Mouse (Mus musculus): ENCODE results near the gene Zbtb37. TPM values are rescaled to one million over a fixed set of nuclear protein-coding genes. Genes with fewer than 3 reads are reported as not detected.

The Zbtb37 gene
- polyA plus RNA-seq (2016; fragmentation: Nextera tagmentation; extraction: Ambion mirVana) = 11.3 and 12.4 TPM in 2 replicates

GRCm38 (mm10) chr1:161034435-161035280 is at the start of gene Zbtb37:
Gene Zbtb37, minus strand, starts transcription at chr1:161034849.
- H3K36me3 ChIP-seq = peaks cover 61% of the 10 kb centered on the region
- no peaks in the 10 kb centered on the region for H3K27me3 ChIP-seq
- peak within 1 kb of the TSS; percentile 90 for H3K4me2 ChIP-seq (replicated peaks)
- H3K4me3 ChIP-seq = peak within 1 kb of the TSS; percentile 88
- WGBS = under 1% methylated on average over 62 of the region's 76 CpGs
- ATAC-seq (ENCODE audit: low FRiP score, low read depth) = peak; percentile 91
- H3K27ac ChIP-seq (replicated peaks) = peak within 1 kb of the TSS; percentile 90
- peaks cover 33% of the 10 kb centered on the region for H3K4me1 ChIP-seq
- H3K9me3 ChIP-seq = no peaks in the 10 kb centered on the region
- H3K9ac ChIP-seq (replicated peaks) = peak within 1 kb of the TSS; percentile 96

GRCm38 (mm10) chr1:161077243-161077642 is 42.6 kb upstream of the Zbtb37 start:
- H3K4me2 ChIP-seq (replicated peaks) = no peak overlapping the region
- H3K9me3 ChIP-seq = no peaks in the 10 kb centered on the region
- H3K27ac ChIP-seq (replicated peaks) = no peak overlapping the region
- 92% methylated on average over 3 of the region's 3 CpGs for WGBS
- no peak overlapping the region for H3K9ac ChIP-seq (replicated peaks)
- no peak for ATAC-seq (ENCODE audit: low FRiP score, low read depth)
- H3K4me3 ChIP-seq = no peak overlapping the region
- no peaks in the 10 kb centered on the region for H3K27me3 ChIP-seq
- H3K4me1 ChIP-seq = peaks cover 19% of the 10 kb centered on the region
- H3K36me3 ChIP-seq = peaks cover 9% of the 10 kb centered on the region; the same call in 1 of the 2 replicates

- 92% methylated on average over 6 of the region's 6 CpGs for WGBS
- no peak for ATAC-seq (ENCODE audit: low FRiP score, low read depth)
- H3K36me3 ChIP-seq = peaks cover 5% of the 10 kb centered on the region; the same call in 1 of the 2 replicates
- H3K4me3 ChIP-seq = no peak overlapping the region
- H3K4me1 ChIP-seq = peaks cover 29% of the 10 kb centered on the region
- H3K9me3 ChIP-seq = no peaks in the 10 kb centered on the region
- H3K27ac ChIP-seq (replicated peaks) = no peak overlapping the region
- no peaks in the 10 kb centered on the region for H3K27me3 ChIP-seq
- H3K4me2 ChIP-seq (replicated peaks) = no peak overlapping the region
- no peak overlapping the region for H3K9ac ChIP-seq (replicated peaks)
These were observed 41.6 kb upstream of the Zbtb37 start for GRCm38 (mm10) chr1:161076238-161076637.

- Histone ChIP-seq H3K4me1 (peaks cover 32% of the 10 kb centered on the region), H3K27me3 (no peaks in the 10 kb centered on the region), H3K9ac (replicated peaks) (peak overlapping the region; percentile 67), H3K4me3 (peak overlapping the region; percentile 79), H3K4me2 (replicated peaks) (peak overlapping the region; percentile 59), H3K9me3 (no peaks in the 10 kb centered on the region), H3K36me3 (no peaks in the 10 kb centered on the region), H3K27ac (replicated peaks) (no peak overlapping the region; the same call in 1 of the 2 replicates)
- no peak for ATAC-seq (ENCODE audit: low FRiP score, low read depth)
- WGBS = under 1% methylated on average over 12 of the region's 12 CpGs
These were observed 36.6 kb upstream of the Zbtb37 start for GRCm38 (mm10) chr1:161071272-161071620.

GRCm38 (mm10) chr1:161070352-161071271 is 36.0 kb upstream of the Zbtb37 start, which contains the start of the genes Dars2 and Cenpl:
Gene Dars2, minus strand, starts transcription at chr1:161070658.
Gene Cenpl, plus strand, starts transcription at chr1:161070713.
- Histone ChIP-seq H3K27me3 (no peaks in the 10 kb centered on the region), H3K4me3 (peak within 1 kb of the TSS; percentile 79), H3K9ac (replicated peaks) (peak within 1 kb of the TSS; percentile 80), H3K9me3 (no peaks in the 10 kb centered on the region), H3K4me1 (peaks cover 32% of the 10 kb centered on the region), H3K4me2 (replicated peaks) (peak within 1 kb of the TSS; percentile 84), H3K27ac (replicated peaks) (peak within 1 kb of the TSS; percentile 69), H3K36me3 (no peaks in the 10 kb centered on the region)
- ATAC-seq (ENCODE audit: low FRiP score, low read depth) = peak; percentile 98
- under 1% methylated on average over 57 of the region's 57 CpGs for WGBS

- Histone ChIP-seq H3K36me3 (peaks cover 10% of the 10 kb centered on the region), H3K4me1 (no peaks in the 10 kb centered on the region), H3K27me3 (no peaks in the 10 kb centered on the region), H3K4me3 (no peak overlapping the region), H3K4me2 (replicated peaks) (no peak overlapping the region), H3K9me3 (no peaks in the 10 kb centered on the region), H3K9ac (replicated peaks) (no peak overlapping the region), H3K27ac (replicated peaks) (no peak overlapping the region)
- 76% methylated on average over 1 of the region's 1 CpGs for WGBS
- ATAC-seq (ENCODE audit: low FRiP score, low read depth) = no peak
These were observed 28.7 kb upstream of the Zbtb37 start for GRCm38 (mm10) chr1:161063351-161063750.

GRCm38 (mm10) chr1:161057164-161057563 is 22.5 kb upstream of the Zbtb37 start:
- H3K9ac ChIP-seq (replicated peaks) = no peak overlapping the region
- H3K27ac ChIP-seq (replicated peaks) = no peak overlapping the region
- H3K27me3 ChIP-seq = no peaks in the 10 kb centered on the region
- H3K4me1 ChIP-seq = no peaks in the 10 kb centered on the region
- peaks cover 32% of the 10 kb centered on the region for H3K36me3 ChIP-seq
- H3K4me2 ChIP-seq (replicated peaks) = no peak overlapping the region
- no peak for ATAC-seq (ENCODE audit: low FRiP score, low read depth)
- WGBS = 97% methylated on average over 1 of the region's 1 CpGs
- no peak overlapping the region for H3K4me3 ChIP-seq
- H3K9me3 ChIP-seq = no peaks in the 10 kb centered on the region

- Histone ChIP-seq H3K9ac (replicated peaks) (no peak overlapping the region), H3K27ac (replicated peaks) (no peak overlapping the region), H3K36me3 (peaks cover 64% of the 10 kb centered on the region), H3K9me3 (no peaks in the 10 kb centered on the region), H3K27me3 (no peaks in the 10 kb centered on the region), H3K4me3 (no peak overlapping the region), H3K4me2 (replicated peaks) (no peak overlapping the region), H3K4me1 (no peaks in the 10 kb centered on the region)
- no peak for ATAC-seq (ENCODE audit: low FRiP score, low read depth)
- WGBS = 87% methylated on average over 3 of the region's 3 CpGs
These were observed 12.3 kb upstream of the Zbtb37 start for GRCm38 (mm10) chr1:161046972-161047371.

- Histone ChIP-seq H3K27ac (replicated peaks) (no peak overlapping the region), H3K4me3 (no peak overlapping the region), H3K9me3 (no peaks in the 10 kb centered on the region), H3K36me3 (peaks cover 84% of the 10 kb centered on the region), H3K4me2 (replicated peaks) (no peak overlapping the region), H3K4me1 (peaks cover 20% of the 10 kb centered on the region), H3K27me3 (no peaks in the 10 kb centered on the region), H3K9ac (replicated peaks) (no peak overlapping the region)
- no peak for ATAC-seq (ENCODE audit: low FRiP score, low read depth)
- 90% methylated on average over 7 of the region's 7 CpGs for WGBS
These were observed 6.8 kb upstream of the Zbtb37 start for GRCm38 (mm10) chr1:161041261-161042020.

- Histone ChIP-seq H3K4me1 (peaks cover 22% of the 10 kb centered on the region), H3K36me3 (peaks cover 83% of the 10 kb centered on the region), H3K9ac (replicated peaks) (no peak overlapping the region), H3K4me3 (no peak overlapping the region), H3K4me2 (replicated peaks) (no peak overlapping the region), H3K27ac (replicated peaks) (peak overlapping the region; percentile 75), H3K27me3 (no peaks in the 10 kb centered on the region), H3K9me3 (no peaks in the 10 kb centered on the region)
- ATAC-seq (ENCODE audit: low FRiP score, low read depth) = no peak
These were observed 6.2 kb upstream of the Zbtb37 start for GRCm38 (mm10) chr1:161040855-161041254.

- Histone ChIP-seq H3K4me2 (replicated peaks) (no peak overlapping the region), H3K4me3 (no peak overlapping the region), H3K36me3 (peaks cover 79% of the 10 kb centered on the region), H3K27me3 (no peaks in the 10 kb centered on the region), H3K9ac (replicated peaks) (no peak overlapping the region), H3K27ac (replicated peaks) (peak overlapping the region; percentile 75), H3K4me1 (peaks cover 22% of the 10 kb centered on the region), H3K9me3 (no peaks in the 10 kb centered on the region)
- no peak for ATAC-seq (ENCODE audit: low FRiP score, low read depth)
- 63% methylated on average over 1 of the region's 1 CpGs for WGBS
These were observed 5.7 kb upstream of the Zbtb37 start for GRCm38 (mm10) chr1:161040426-161040770.

Data from midbrain, embryonic 12.5 days (tissue).